In genomic region chr14:52315283-52315780, GRCm38 (mm10) we compare ENCODE assay signal across 8 mouse cellular contexts. TPM values are rescaled to one million over a fixed set of nuclear protein-coding genes. Genes with fewer than 3 reads are reported as not detected.
DNase-seq lines count a peak whose midpoint lies in the region; ATAC-seq and TF ChIP-seq lines count a peak whose summit lies in the region.

No protein-coding gene starts in this region.

- H3K4me3 ChIP-seq in heart, adult 2 months = peak overlapping the region; percentile 77
- H3K4me3 ChIP-seq in C2C12 (ENCODE audit: insufficient read depth, poor library complexity, severe bottlenecking) = peak overlapping the region; percentile 43
- H3K4me3 ChIP-seq in forebrain, embryonic 14.5 days (ENCODE audit: low read depth, low read length) = peak overlapping the region; percentile 77
- peak overlapping the region; percentile 60 for H3K4me3 ChIP-seq in liver, embryonic 14.5 days (ENCODE audit: insufficient read depth in 1 of 2, low read depth in 2 of 2, low read length in 2 of 2)

- 0 out of 2 replicates have a peak, but pooled peaks cover 2% of the 10 kb centered on the region for H3K79me2 ChIP-seq in heart, adult 2 months (replicated peaks; ENCODE audit: control insufficient read depth, insufficient read depth, low read length)
- peaks cover 9% of the 10 kb centered on the region for H3K79me2 ChIP-seq in C2C12 (ENCODE audit: control insufficient read depth, insufficient read depth)

- H3ac ChIP-seq in C2C12 (ENCODE audit: control insufficient read depth, insufficient read length, low read depth) = peak overlapping the region; percentile 61

- no peak for TF ChIP-seq POLR2A in heart, adult 2 months (IDR thresholded peaks at IDR 0.05; ENCODE audit: insufficient read depth, low read depth, low read length)

- H3K4me1 ChIP-seq in heart, adult 2 months (ENCODE audit: control insufficient read depth, insufficient read depth, low read length) = peaks cover 1% of the 10 kb centered on the region; the same call in 1 of the 2 replicates
- peaks cover 19% of the 10 kb centered on the region for H3K4me1 ChIP-seq in forebrain, embryonic 14.5 days (ENCODE audit: control insufficient read depth, insufficient read depth, low read length)
- H3K4me1 ChIP-seq in liver, embryonic 14.5 days (replicated peaks; ENCODE audit: control insufficient read depth in 2 of 2, insufficient read depth in 2 of 2, low read length in 1 of 2) = peaks cover 0 to 5% of the 10 kb centered on the region in 2 experiments; a peak in 1 of 4 replicates

- WGBS in heart, adult 2 months = 13% methylated on average over 17 of the region's 17 CpGs
- 6% methylated on average over 17 of the region's 17 CpGs for WGBS in forebrain, embryonic 14.5 days
- 13% methylated on average over 17 of the region's 17 CpGs for WGBS in liver, embryonic 14.5 days (ENCODE audit: insufficient replicate concordance)

- peak overlapping the region; percentile 82 for H3K4me2 ChIP-seq in forebrain, embryonic 14.5 days (ENCODE audit: low read length)
- peak overlapping the region; percentile 72 for H3K4me2 ChIP-seq in liver, embryonic 14.5 days (ENCODE audit: low read depth)

- TF ChIP-seq CTCF in heart, adult 2 months (IDR thresholded peaks at IDR 0.05) = no peak
- no peak for TF ChIP-seq CTCF in C2C12 (IDR thresholded peaks at IDR 0.05; ENCODE audit: control insufficient read depth, insufficient read depth, insufficient read length)
- TF ChIP-seq CTCF in liver, embryonic 14.5 days (IDR thresholded peaks at IDR 0.05; ENCODE audit: low read depth) = no peak

- peak overlapping the region; percentile 85 for H3K9ac ChIP-seq in heart, adult 2 months (ENCODE audit: low read depth, low read length)
- peak overlapping the region; percentile 94 for H3K9ac ChIP-seq in forebrain, embryonic 14.5 days (ENCODE audit: low read length)
- H3K9ac ChIP-seq in liver, embryonic 14.5 days (replicated peaks) = no peak overlapping the region

- no peaks in the 10 kb centered on the region; the same call in 1 of the 2 replicates for H3K36me3 ChIP-seq in heart, adult 2 months (ENCODE audit: control insufficient read depth, insufficient read depth, low read length)
- peaks cover 6% of the 10 kb centered on the region for H3K36me3 ChIP-seq in C2C12 (ENCODE audit: control insufficient read depth, insufficient read depth)
- peaks cover 37% of the 10 kb centered on the region for H3K36me3 ChIP-seq in forebrain, embryonic 14.5 days (ENCODE audit: control insufficient read depth, insufficient read depth, low read length)
- no peaks in the 10 kb centered on the region for H3K36me3 ChIP-seq in liver, embryonic 14.5 days (replicated peaks; ENCODE audit: control insufficient read depth, insufficient read depth, low read depth)

- H3K79me3 ChIP-seq in C2C12 (ENCODE audit: low read depth) = no peaks in the 10 kb centered on the region

- TF ChIP-seq EP300 in heart, adult 2 months (IDR thresholded peaks at IDR 0.05; ENCODE audit: insufficient read depth, low read depth, low read length) = no peak
- no peak for TF ChIP-seq EP300 in liver, embryonic 14.5 days (IDR thresholded peaks at IDR 0.05; ENCODE audit: low read depth)

- intact Hi-C loops in heart, adult 2 months (cut with DNase I) = no loop called here
- intact Hi-C loops in heart, postnatal 25 days (cut with DNase I) = no loop called here
- intact Hi-C loops in left cerebral cortex, postnatal 10 days (cut with DNase I) = no loop called here

- no peaks in the 10 kb centered on the region for H3K9me3 ChIP-seq in forebrain, embryonic 14.5 days (replicated peaks; ENCODE audit: control insufficient read depth, low read length)
- H3K9me3 ChIP-seq in liver, embryonic 14.5 days (ENCODE audit: control insufficient read depth, low read length) = no peaks in the 10 kb centered on the region

- H3K27ac ChIP-seq in heart, adult 2 months = peak overlapping the region; percentile 61; the same call in 1 of the 2 replicates
- peak overlapping the region; percentile 90 for H3K27ac ChIP-seq in forebrain, embryonic 14.5 days (ENCODE audit: low read depth, low read length)
- H3K27ac ChIP-seq in liver, embryonic 14.5 days = no peak overlapping the region

- DNase-seq in heart, adult 2 months = no peak
- DNase-seq in heart, postnatal 25 days (ENCODE audit: low spot score) = no peak
- DNase-seq in forebrain, embryonic 14.5 days (ENCODE audit: low spot score) = no peak
- no peak for DNase-seq in liver, embryonic 14.5 days (ENCODE audit: low read depth in 3 of 3, low spot score in 3 of 3)
- DNase-seq in left cerebral cortex, postnatal 10 days (ENCODE audit: extremely low spot score in 1 of 2, low spot score in 2 of 2) = no peak
- DNase-seq in urinary bladder, postnatal 25 days (ENCODE audit: low spot score) = no peak
- DNase-seq in embryo, embryonic 9.5 days (ENCODE audit: extremely low spot score) = no peak

- ATAC-seq in forebrain, embryonic 14.5 days = no peak; the same call in 1 of the 2 replicates
- ATAC-seq in liver, embryonic 14.5 days (ENCODE audit: insufficient read depth) = no peak

- no peaks in the 10 kb centered on the region for H3K27me3 ChIP-seq in heart, adult 2 months (ENCODE audit: control insufficient read depth, insufficient read depth, low read length)
- no peaks in the 10 kb centered on the region for H3K27me3 ChIP-seq in C2C12 (ENCODE audit: control insufficient read depth, insufficient read depth, insufficient read length)
- no peaks in the 10 kb centered on the region for H3K27me3 ChIP-seq in forebrain, embryonic 14.5 days (replicated peaks; ENCODE audit: control insufficient read depth, insufficient read depth, low read length)
- H3K27me3 ChIP-seq in liver, embryonic 14.5 days (ENCODE audit: control insufficient read depth, insufficient read depth, low read length) = peaks cover 33% of the 10 kb centered on the region

TF ChIP-seq in C2C12, 6 proteins besides CTCF, POLR2A, EP300 and RAD21:
- TF ChIP-seq MYOG (IDR thresholded peaks at IDR 0.05; ENCODE audit: control insufficient read depth, extremely low read depth, insufficient read length) (no peak), USF1 (IDR thresholded peaks at IDR 0.05; ENCODE audit: low read depth) (no peak), FOSL1 (IDR thresholded peaks at IDR 0.05; ENCODE audit: insufficient read depth, low read length, poor library complexity, severe bottlenecking) (no peak), MYOD1 (IDR thresholded peaks at IDR 0.05; ENCODE audit: control insufficient read depth, insufficient read length, low read depth) (no peak), CEBPB (IDR thresholded peaks at IDR 0.05; ENCODE audit: low read depth) (no peak), MAX (IDR thresholded peaks at IDR 0.05) (no peak)
TF ChIP-seq in C2C12: peak in this region for 0.

RNA-seq across cellular contexts. Expression of gene Mettl3, which starts 10.4 kb away (rescaled TPM):
- total RNA-seq in heart, adult 2 months (2021) = 10 to 100 TPM; 17.8 to 20.4 TPM
- polyA plus RNA-seq in heart, adult 2 months (2012; rRNA removed) = 15.7 and 19.4 TPM in 2 replicates
- total RNA-seq in heart, postnatal 25 days (2021) = 10 to 100 TPM; 14.3 to 17.8 TPM
- 33.3 TPM for polyA plus RNA-seq in C2C12 (2012; fragmentation: generic; extraction: Trizol)
- 42.4 and 46.9 TPM in 2 replicates for polyA plus RNA-seq in forebrain, embryonic 14.5 days (2014; fragmentation: Nextera tagmentation; extraction: Ambion mirVana)
- 14.5 and 15.3 TPM in 2 replicates for polyA plus RNA-seq in liver, embryonic 14.5 days (2012; rRNA removed)
- polyA plus RNA-seq in liver, embryonic 14.5 days (2014; fragmentation: Nextera tagmentation; extraction: Ambion mirVana) = 18.1 and 18.2 TPM in 2 replicates
- 10 to 100 TPM; 32.4 to 38.6 TPM for total RNA-seq in left cerebral cortex, postnatal 10 days (2021)

RNA-seq across cellular contexts. Expression of gene Sall2, which starts 13.2 kb away (rescaled TPM):
- 1 to 10 TPM in 1 of 2 experiments, under 1 TPM in 1; 0.98 to 2.0 TPM for total RNA-seq in heart, adult 2 months (2021)
- polyA plus RNA-seq in heart, adult 2 months (2012; rRNA removed) = 1.6 and 2.3 TPM in 2 replicates
- total RNA-seq in heart, postnatal 25 days (2021) = 1 to 10 TPM; 1.4 to 1.8 TPM
- polyA plus RNA-seq in C2C12 (2012; fragmentation: generic; extraction: Trizol) = 6.7 TPM
- 25.1 and 30.1 TPM in 2 replicates for polyA plus RNA-seq in forebrain, embryonic 14.5 days (2014; fragmentation: Nextera tagmentation; extraction: Ambion mirVana)
- 0.76 and 0.84 TPM in 2 replicates for polyA plus RNA-seq in liver, embryonic 14.5 days (2012; rRNA removed)
- 0.54 and 0.66 TPM in 2 replicates for polyA plus RNA-seq in liver, embryonic 14.5 days (2014; fragmentation: Nextera tagmentation; extraction: Ambion mirVana)
- 10 to 100 TPM; 39.6 to 39.9 TPM for total RNA-seq in left cerebral cortex, postnatal 10 days (2021)

RNA-seq across cellular contexts. Expression of gene Rab2b, which starts 36.0 kb away (rescaled TPM):
- 1 to 10 TPM; 4.8 to 5.2 TPM for total RNA-seq in heart, adult 2 months (2021)
- polyA plus RNA-seq in heart, adult 2 months (2012; rRNA removed) = 6.9 and 10.1 TPM in 2 replicates
- 1 to 10 TPM; 4.2 to 5.2 TPM for total RNA-seq in heart, postnatal 25 days (2021)
- polyA plus RNA-seq in C2C12 (2012; fragmentation: generic; extraction: Trizol) = 5.5 TPM
- polyA plus RNA-seq in forebrain, embryonic 14.5 days (2014; fragmentation: Nextera tagmentation; extraction: Ambion mirVana) = 40.2 and 40.3 TPM in 2 replicates
- 2.9 and 3.1 TPM in 2 replicates for polyA plus RNA-seq in liver, embryonic 14.5 days (2012; rRNA removed)
- 1.9 and 2.6 TPM in 2 replicates for polyA plus RNA-seq in liver, embryonic 14.5 days (2014; fragmentation: Nextera tagmentation; extraction: Ambion mirVana)
- 10 to 100 TPM; 36.9 to 37.7 TPM for total RNA-seq in left cerebral cortex, postnatal 10 days (2021)

RNA-seq across cellular contexts. Expression of gene Tox4, which starts 36.4 kb away (rescaled TPM):
- 10 to 100 TPM; 32.8 to 37.5 TPM for total RNA-seq in heart, adult 2 months (2021)
- polyA plus RNA-seq in heart, adult 2 months (2012; rRNA removed) = 23.3 and 41.1 TPM in 2 replicates
- 10 to 100 TPM; 33.0 to 37.6 TPM for total RNA-seq in heart, postnatal 25 days (2021)
- 18.3 TPM for polyA plus RNA-seq in C2C12 (2012; fragmentation: generic; extraction: Trizol)
- 55.2 and 55.7 TPM in 2 replicates for polyA plus RNA-seq in forebrain, embryonic 14.5 days (2014; fragmentation: Nextera tagmentation; extraction: Ambion mirVana)
- 8.5 and 10.1 TPM in 2 replicates for polyA plus RNA-seq in liver, embryonic 14.5 days (2012; rRNA removed)
- polyA plus RNA-seq in liver, embryonic 14.5 days (2014; fragmentation: Nextera tagmentation; extraction: Ambion mirVana) = 16.6 and 17.2 TPM in 2 replicates
- total RNA-seq in left cerebral cortex, postnatal 10 days (2021) = 10 to 100 TPM; 55.1 to 56.7 TPM

RNA-seq across cellular contexts. Expression of gene Olfr1513, which starts 40.9 kb away (rescaled TPM):
- total RNA-seq in heart, adult 2 months (2021) = not detected
- polyA plus RNA-seq in heart, adult 2 months (2012; rRNA removed) = not detected in 2 replicates
- total RNA-seq in heart, postnatal 25 days (2021) = not detected
- not detected for polyA plus RNA-seq in C2C12 (2012; fragmentation: generic; extraction: Trizol)
- not detected in 2 replicates for polyA plus RNA-seq in forebrain, embryonic 14.5 days (2014; fragmentation: Nextera tagmentation; extraction: Ambion mirVana)
- polyA plus RNA-seq in liver, embryonic 14.5 days (2012; rRNA removed) = not detected in 2 replicates
- not detected in 2 replicates for polyA plus RNA-seq in liver, embryonic 14.5 days (2014; fragmentation: Nextera tagmentation; extraction: Ambion mirVana)
- not detected for total RNA-seq in left cerebral cortex, postnatal 10 days (2021)
